Mouse (Mus musculus): Measurements from ENCODE around the gene Bpnt1.

DNA sequence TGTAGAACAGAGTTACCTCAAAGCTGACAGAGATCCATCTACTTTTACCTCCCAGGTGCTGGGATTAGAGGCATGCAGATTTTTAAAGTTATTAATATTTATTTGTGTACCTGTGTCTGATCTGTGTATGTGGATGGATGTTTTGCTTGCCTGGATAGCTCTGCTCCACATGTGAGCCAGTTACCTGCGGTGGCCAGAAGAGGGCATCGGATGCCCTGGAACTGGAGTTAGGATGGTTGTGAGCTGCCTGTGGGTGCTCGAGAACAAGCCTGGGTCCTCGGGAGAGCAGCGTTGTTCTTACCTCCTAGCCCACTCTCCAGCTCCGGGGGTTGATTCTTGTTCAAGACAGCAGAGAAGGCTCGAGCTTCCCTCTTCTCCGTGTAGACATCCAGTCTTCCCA, 11.5 kb downstream of the Bpnt1 start:
- TF ChIP-seq ZC3H11A (IDR thresholded peaks at IDR 0.05; ENCODE audit: borderline replicate concordance, low read depth, low read length) (no peak), CHD2 (IDR thresholded peaks at IDR 0.05; ENCODE audit: low read depth, low read length) (no peak), HCFC1 (IDR thresholded peaks at IDR 0.05; ENCODE audit: borderline replicate concordance, insufficient read depth, low read length) (no peak)
